Mouse (Mus musculus) CH12.LX (cell line): ENCODE results near the gene Hpcal1.
A peak's percentile ranks its signal among the peaks of the same experiment; 100 is the strongest.

Source experiments
- CHD1 ChIP-seq: IDR thresholded peaks from 2 replicates; pipeline ENCODE4 v1.6.1; 2012; ENCODE audit warnings: low read depth, low read length, improper control_type of control experiment, inconsistent platforms
- CTCF ChIP-seq, 2 experiments: IDR thresholded peaks in 1 of 2; conservative IDR thresholded peaks in 1 of 2; 2 replicates each; pipeline ENCODE4 v1.5.1; 2011 to 2012; ENCODE audit warnings: low read depth in 2 of 2, low read length in 2 of 2, improper control_type of control experiment in 1 of 2, inconsistent platforms in 1 of 2, mild to moderate bottlenecking in 1 of 2, moderate library complexity in 1 of 2
- EP300 ChIP-seq: IDR thresholded peaks from 2 replicates; pipeline ENCODE4 v1.6.1; 2011; ENCODE audit warnings: low read length, improper control_type of control experiment
- ETS1 ChIP-seq: conservative IDR thresholded peaks from 2 replicates; pipeline ENCODE4 v1.6.1; 2012; ENCODE audit warnings: low read depth, mild to moderate bottlenecking, inconsistent platforms, low read length, improper control_type of control experiment, moderate library complexity
- NELFE ChIP-seq: IDR thresholded peaks from 2 replicates; pipeline ENCODE4 v1.6.1; 2011; ENCODE audit warnings: low read depth, low read length, improper control_type of control experiment
- POLR2A ChIP-seq: IDR thresholded peaks from 2 replicates; pipeline ENCODE4 v1.6.1; 2011; ENCODE audit warnings: low read depth, mild to moderate bottlenecking, improper control_type of control experiment, low read length
- POLR2AphosphoS2 ChIP-seq: IDR thresholded peaks from 2 replicates; pipeline ENCODE4 v1.6.1; 2011; ENCODE audit warnings: low read depth, low read length, improper control_type of control experiment
- ZKSCAN1 ChIP-seq: IDR thresholded peaks from 2 replicates; pipeline ENCODE4 v1.6.1; 2012; ENCODE audit warnings: low read depth, inconsistent platforms, low read length, improper control_type of control experiment, borderline replicate concordance
- ZNF384 ChIP-seq: IDR thresholded peaks from 2 replicates; pipeline ENCODE4 v1.6.1; 2012; ENCODE audit warnings: low read depth, low read length, improper control_type of control experiment, inconsistent platforms

GRCm38 (mm10) chr12:17665906-17666326 is 24.7 kb upstream of the Hpcal1 start:
- no peak for TF ChIP-seq ETS1
- TF ChIP-seq NELFE = no peak
- TF ChIP-seq POLR2A = no peak
- no peak for TF ChIP-seq CTCF (conservative IDR thresholded peaks at IDR 0.05 in 1 of 2, IDR thresholded peaks at IDR 0.05 in 1 of 2; ENCODE audit: low read depth in 2 of 2, low read length in 2 of 2)
- TF ChIP-seq CHD1 = no peak
- no peak for TF ChIP-seq ZKSCAN1
- no peak for TF ChIP-seq POLR2AphosphoS2
- peak; percentile 26; the same call in 1 of the 2 replicates for TF ChIP-seq EP300
- TF ChIP-seq ZNF384 = peak; percentile 71
